Mouse (Mus musculus) thymus, adult 18-20 months (tissue): ENCODE measurements around the gene Xlr5a.
"Not testable (repeated sequence)": the region's sequence is repeated elsewhere in the genome, so short reads cannot be mapped to it uniquely, and the experiment has no call there.

ENCODE experiments used
- DNase-seq, 2 experiments: peaks; one replicate each; pipeline ENCODE4 v3.0.0; 2022; ENCODE audit warnings: mixed read lengths in 2 of 2

The Xlr5a gene

DNA sequence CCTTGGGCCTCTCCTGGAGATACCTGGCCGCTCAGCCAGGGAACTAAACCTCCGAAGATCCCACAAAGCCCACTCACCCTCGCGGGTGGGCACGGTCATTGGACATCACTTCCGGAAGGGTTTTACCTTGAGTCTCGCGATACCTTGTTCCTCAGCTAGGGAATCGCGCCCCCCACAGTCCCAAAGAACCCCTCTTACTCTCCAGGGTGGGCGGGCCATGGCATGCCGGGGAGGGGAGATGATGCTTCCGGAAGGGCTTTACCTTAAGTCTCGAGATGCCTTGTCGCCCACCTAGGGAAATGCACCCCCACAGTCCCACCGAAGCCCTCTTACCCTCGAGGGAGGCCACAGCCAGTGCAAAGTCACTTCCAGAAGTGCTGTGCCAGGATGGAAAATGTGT, at the start of gene Xlr5a, which contains the start of gene Xlr5c:
Gene Xlr5a (minus strand): TSS at position 101 of the 400 bp plus-strand sequence.
Gene Xlr5c (minus strand): TSS at position 101 of the 400 bp plus-strand sequence.
- not testable (repeated sequence) for DNase-seq

DNA sequence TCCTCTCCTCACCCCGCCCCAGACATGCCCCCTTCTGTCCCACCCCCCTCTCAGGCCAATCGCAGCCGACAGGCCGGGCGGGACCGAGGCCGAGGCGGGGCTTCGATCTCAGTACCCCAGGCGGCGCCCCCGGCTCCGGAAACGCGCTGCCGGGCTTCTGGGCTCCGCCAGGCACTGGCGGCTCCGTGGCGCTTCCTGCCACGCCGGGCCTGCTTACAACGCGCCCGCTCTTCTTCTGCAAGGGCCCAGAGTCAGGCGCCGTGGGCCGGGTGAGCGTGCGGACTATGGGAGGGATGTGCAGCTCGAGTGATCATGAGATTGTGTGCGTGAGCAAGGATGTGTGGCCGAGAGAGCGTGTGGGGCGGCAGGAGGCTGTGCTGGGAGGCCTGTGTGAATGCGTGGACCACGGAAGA, 49.7 kb upstream of the Xlr5a start, which contains the start of gene Zfp275:
Gene Zfp275 (plus strand): TSS at position 139 of the 413 bp plus-strand sequence.
- DNase-seq: peak; percentile 74 to 75

GRCm38 (mm10) chrX:73342068-73342467, 49.3 kb upstream of the Xlr5a start:
- DNase-seq: no peak

- DNase-seq: no peak
These were observed 48.7 kb upstream of the Xlr5a start for GRCm38 (mm10) chrX:73341473-73341872.

DNA sequence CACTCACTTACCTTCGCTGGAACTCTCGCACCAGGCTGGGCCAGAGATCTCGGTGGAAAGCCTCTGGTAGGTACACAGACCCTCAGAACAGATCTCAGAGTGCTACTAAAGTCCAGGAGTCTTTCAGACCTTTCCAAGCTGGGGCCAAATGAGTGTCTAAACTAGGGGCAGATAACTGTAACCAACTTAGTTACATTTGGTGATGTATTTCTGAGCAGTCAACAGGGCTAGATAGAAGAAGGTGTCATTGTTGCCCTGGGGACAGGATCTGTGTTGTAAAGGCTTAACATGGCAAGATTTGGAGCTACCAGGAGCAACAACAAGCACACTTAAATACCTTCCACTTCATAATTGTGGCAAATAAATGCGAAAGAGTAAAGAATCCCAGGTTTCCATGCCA, 44.0 kb upstream of the Xlr5a start, which contains the start of gene Gm45015:
Gene Gm45015 (minus strand): TSS at position 101 of the 400 bp plus-strand sequence.
- DNase-seq: no peak

DNA sequence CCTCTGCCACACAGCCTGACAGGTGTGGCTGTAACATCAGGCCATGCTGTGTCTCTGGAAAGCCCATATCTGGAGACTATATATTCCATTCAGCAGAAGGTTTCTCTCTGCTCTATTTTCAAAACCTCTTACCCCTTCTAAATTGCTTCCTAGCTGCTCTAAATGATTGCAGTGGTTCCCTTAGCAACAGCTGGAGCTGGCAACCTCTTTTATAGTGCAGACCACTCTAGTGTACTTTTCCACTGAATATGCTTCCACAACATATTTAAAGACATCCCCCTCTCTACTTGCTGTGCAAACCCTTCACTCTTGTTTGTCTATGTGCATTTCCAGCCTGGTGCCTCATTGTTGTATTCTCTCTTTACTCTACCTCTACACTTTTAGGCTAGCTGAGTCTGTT, 40.8 kb upstream of the Xlr5a start:
- DNase-seq: no peak

- DNase-seq: no peak
These were observed 34.4 kb upstream of the Xlr5a start for GRCm38 (mm10) chrX:73327215-73327614.

DNA sequence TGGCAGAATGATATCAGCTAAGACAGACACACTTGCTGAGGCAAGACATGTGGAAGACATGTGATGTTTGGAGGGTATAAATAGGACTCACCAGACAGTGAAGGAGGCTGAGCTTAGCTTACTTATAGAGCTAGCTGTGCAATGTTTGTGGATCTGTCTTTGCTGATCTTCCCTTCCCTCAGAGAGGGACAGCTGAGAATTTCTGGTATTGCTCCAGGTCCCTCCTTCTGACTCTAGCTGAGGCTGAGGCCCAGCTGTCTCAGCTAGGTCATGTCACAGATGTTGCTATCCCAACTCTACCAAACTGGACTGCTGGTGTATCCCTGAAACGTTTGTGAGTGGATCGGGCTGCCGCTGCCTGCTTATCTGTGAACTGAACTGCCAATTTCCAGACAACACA, 28.3 kb upstream of the Xlr5a start:
- DNase-seq: no peak

- peak in 1 of 2 experiments; percentile 4 for DNase-seq
These were observed 19.7 kb upstream of the Xlr5a start for GRCm38 (mm10) chrX:73312522-73312921.

- not testable (repeated sequence) for DNase-seq
These were observed 3.0 kb upstream of the Xlr5a start for GRCm38 (mm10) chrX:73295745-73296144.

DNA sequence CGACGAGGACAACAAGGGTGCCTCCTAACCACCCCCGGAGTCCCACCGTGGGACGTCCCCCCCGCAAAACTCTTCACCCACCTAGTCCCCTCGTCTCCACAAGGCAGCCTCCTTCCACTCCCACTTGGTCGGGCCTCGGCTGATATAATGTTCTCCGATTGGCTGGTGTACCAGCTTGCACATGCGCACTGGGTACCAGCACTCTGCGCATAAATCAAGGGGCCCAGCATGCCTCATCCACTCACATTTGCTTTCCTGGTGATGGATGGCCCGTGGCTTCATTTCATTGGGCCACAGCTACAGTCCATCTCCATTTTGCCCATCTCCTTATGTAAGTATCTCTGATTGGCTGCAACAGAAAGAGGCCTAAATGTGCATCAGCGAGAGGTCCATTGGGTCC, 27.5 kb downstream of the Xlr5a start, which contains the start of gene Xlr3c:
Gene Xlr3c (minus strand): TSS at position 121 of the 400 bp plus-strand sequence.
- not testable (repeated sequence) for DNase-seq

DNA sequence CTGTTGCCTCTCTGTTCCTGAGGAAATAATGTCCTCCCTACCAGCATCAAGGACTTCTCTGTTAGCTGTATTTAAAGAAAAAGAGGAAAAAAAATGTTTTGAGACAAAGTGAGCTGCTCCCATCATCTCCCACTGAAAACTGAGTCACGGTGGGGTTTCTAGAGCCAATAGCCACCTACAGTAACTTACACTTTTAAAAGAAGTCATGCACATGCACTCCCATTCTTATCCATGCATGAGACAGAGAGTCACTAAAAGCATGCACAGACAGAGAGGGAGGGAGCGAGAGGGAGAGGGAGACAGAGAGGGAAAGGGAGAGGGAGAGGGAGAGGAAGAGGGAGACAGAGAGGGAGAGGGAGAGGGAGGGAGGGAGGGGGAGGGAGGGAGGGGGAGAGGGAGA, 30.3 kb downstream of the Xlr5a start:
- DNase-seq: not testable (repeated sequence)

- DNase-seq: peak in 1 of 2 experiments; percentile 56
These were observed 49.9 kb downstream of the Xlr5a start, which contains the start of gene Xlr4c for GRCm38 (mm10) chrX:73242821-73243325. Gene Xlr4c, minus strand, starts transcription at chrX:73243130.

DNA sequence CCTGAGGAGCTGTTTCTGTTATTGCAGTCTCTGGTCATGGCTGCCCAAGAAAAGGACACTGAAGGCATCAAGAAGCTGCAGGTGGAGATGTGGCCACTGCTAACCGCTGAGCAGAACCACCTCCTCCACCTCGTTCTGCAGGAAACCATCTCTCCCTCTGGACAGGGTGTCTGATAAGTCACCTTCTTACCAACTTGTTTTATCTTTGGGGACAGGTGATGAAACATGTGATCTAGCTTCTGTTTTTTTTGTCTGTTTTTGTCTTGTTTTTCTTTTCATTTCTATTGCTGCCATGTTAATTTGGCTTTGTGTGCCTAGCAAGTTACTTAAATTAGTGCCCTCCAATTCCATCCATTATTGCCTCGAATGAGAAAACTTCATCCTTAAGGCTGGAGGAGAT, 63.5 kb downstream of the Xlr5a start:
- no peak for DNase-seq

DNA sequence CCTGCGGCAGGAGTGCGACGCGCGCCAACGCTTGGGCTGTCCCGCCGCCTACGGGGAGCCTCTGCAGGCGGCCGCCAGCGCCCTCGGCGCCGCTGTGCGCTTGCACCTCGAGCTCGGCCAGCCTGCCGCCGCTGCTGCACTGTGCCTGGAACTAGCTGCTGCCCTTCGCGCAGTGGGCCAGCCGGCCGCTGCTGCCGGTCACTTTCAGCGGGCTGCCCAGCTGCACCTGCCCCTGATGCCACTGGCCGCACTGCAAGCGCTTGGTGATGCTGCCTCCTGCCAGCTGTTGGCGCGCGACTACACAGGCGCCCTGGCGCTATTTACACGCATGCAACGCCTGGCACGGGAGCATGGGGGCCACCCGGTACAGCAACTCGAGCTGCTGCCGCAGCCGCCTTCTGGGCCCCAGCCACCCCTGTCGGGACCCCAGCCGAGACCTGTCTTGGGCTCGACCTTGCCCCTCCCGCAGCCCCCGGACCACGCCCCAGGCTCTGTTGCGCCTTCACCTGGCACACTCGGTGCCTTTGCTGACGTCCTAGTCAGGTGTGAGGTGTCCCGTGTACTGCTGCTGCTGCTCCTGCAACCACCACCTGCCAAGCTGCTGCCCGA, 64.1 kb downstream of the Xlr5a start:
- DNase-seq: peak; percentile 52 to 60

DNA sequence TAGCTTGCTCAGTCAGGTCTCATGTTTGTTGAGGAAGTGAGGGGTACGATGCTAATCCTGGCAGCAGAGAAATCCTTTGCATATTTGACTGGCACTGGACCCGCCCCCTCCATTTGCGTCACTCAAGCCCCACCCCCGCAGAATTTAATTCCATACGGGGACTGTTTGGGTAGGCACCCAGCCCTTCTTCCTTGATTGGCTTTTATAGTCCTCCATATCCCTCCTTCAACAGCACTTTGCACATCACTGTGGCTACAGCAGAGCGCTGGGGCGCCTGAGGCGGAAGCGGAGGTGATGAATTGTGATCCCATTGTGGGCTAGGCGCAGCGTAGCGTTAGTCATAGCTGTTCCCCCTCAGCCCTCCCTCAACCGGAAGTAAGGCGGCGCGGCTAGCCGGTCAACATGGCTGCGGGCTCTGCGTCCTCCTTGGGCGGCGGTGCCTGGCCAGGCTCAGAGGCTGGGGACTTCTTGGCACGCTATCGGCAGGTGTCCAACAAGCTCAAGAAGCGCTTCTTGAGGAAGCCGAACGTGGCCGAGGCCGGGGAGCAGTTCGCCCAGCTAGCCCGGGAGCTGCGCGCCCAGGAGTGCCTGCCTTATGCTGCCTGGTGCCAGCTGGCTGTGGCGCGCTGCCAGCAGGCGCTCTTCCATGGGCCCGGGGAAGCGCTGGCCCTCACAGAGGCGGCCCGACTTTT, 64.7 kb downstream of the Xlr5a start, which contains the start of gene F8a:
Gene F8a (plus strand): TSS at position 378 of the 692 bp plus-strand sequence.
- DNase-seq: peak; percentile 66 to 76

DNA sequence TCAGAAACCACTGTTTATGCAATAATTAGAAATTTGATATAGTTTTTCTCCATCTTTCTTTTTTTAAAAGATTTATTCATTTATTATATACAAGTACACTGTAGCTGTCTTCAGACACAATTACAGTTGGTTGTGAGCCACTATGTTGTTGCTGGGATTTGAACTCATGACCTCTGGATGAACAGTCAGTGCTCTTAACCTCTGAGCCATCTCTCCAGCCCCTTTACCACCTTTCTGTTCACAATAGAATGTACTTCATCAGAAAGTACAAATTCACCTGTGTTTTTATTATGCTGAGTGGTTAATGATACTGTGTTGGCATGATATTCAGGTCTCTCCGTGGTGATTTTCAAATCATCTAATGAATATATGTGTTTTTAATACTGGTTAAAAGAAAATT, 67.4 kb downstream of the Xlr5a start:
- DNase-seq: no peak

- DNase-seq: peak in 1 of 2 experiments; percentile 9
These were observed 78.8 kb downstream of the Xlr5a start, which contains the start of gene Xlr4b for GRCm38 (mm10) chrX:73213819-73214564. Gene Xlr4b, plus strand, starts transcription at chrX:73214333.

- peak in 1 of 2 experiments; percentile 1 for DNase-seq
These were observed 100.8 kb downstream of the Xlr5a start, which contains the start of gene Xlr3b for GRCm38 (mm10) chrX:73191934-73192333. Gene Xlr3b, plus strand, starts transcription at chrX:73192207.

GRCm38 (mm10) chrX:73176889-73177288, 115.9 kb downstream of the Xlr5a start, which contains the start of gene Spin2d:
Gene Spin2d, minus strand, starts transcription at chrX:73176989.
- DNase-seq: not testable (repeated sequence)

GRCm38 (mm10) chrX:73149350-73149749, 143.4 kb downstream of the Xlr5a start, which contains the start of gene DXBay18:
Gene DXBay18, minus strand, starts transcription at chrX:73149450.
- DNase-seq: not testable (repeated sequence)

GRCm38 (mm10) chrX:73148496-73148895, 144.3 kb downstream of the Xlr5a start, which contains the start of gene Xlr5b:
Gene Xlr5b, plus strand, starts transcription at chrX:73148796.
- DNase-seq: not testable (repeated sequence)
